Mouse (Mus musculus) heart, adult 2 months (tissue): ENCODE measurements at regions not wholly inside any gene's neighbourhood (a gene's known extent, or its start where the extent isn't known, plus 50 kb on each side); places are given as distances from the start of the nearest gene placed in this dataset.

Experiments used
- CTCF ChIP-seq: fragments of 200-600 bp; IDR thresholded peaks from 2 replicates; pipeline ENCODE4 v1.8.1; 2022; ENCODE audit warnings: antibody characterized with exemption, mild to moderate bottlenecking, moderate library complexity
- EP300 ChIP-seq: fragments of 200-500 bp; IDR thresholded peaks from 2 replicates; pipeline ENCODE4 v1.6.1; 2011; ENCODE audit warnings: low read depth, low read length, control low read depth; ENCODE audit not compliant: insufficient read depth
- POLR2A ChIP-seq: fragments of 200-500 bp; IDR thresholded peaks from 2 replicates; pipeline ENCODE4 v1.6.1; 2011; ENCODE audit warnings: mild to moderate bottlenecking, low read depth, low read length, control low read depth; ENCODE audit not compliant: insufficient read depth

- TF ChIP-seq CTCF (no peak), POLR2A (no peak), EP300 (no peak)
Measured at GRCm38 (mm10) chr16:73483214-73483856, 928.3 kb downstream of the Robo2 start.
